Mouse (Mus musculus) MEL (cell line): Measurements from ENCODE around the gene Tlr6.

Experiments
- BHLHE40 ChIP-seq: IDR thresholded peaks from 2 replicates; pipeline ENCODE4 v1.6.1; 2012; ENCODE audit warnings: low read depth, mild to moderate bottlenecking, inconsistent platforms, low read length, improper control_type of control experiment, borderline replicate concordance
- CTCF ChIP-seq, 3 experiments: IDR thresholded peaks in 2 of 3; conservative IDR thresholded peaks in 1 of 3; 2 replicates each; pipeline ENCODE4 v1.5.1; 2011 to 2012; ENCODE audit warnings: low read length in 3 of 3, low read depth in 2 of 3, mild to moderate bottlenecking in 2 of 3, improper control_type of control experiment in 1 of 3, inconsistent platforms in 1 of 3, mixed read lengths in 1 of 3, moderate library complexity in 1 of 3; ENCODE audit not compliant: control insufficient read depth in 1 of 3, insufficient read depth in 1 of 3, poor library complexity in 1 of 3, severe bottlenecking in 1 of 3
- ELF1 ChIP-seq: IDR thresholded peaks from 2 replicates; pipeline ENCODE4 v1.6.1; 2014; ENCODE audit warnings: low read depth, mild to moderate bottlenecking, inconsistent platforms, low read length, improper control_type of control experiment, moderate library complexity
- HCFC1 ChIP-seq: IDR thresholded peaks from 2 replicates; pipeline ENCODE4 v1.6.1; 2012; ENCODE audit warnings: low read depth, mild to moderate bottlenecking, inconsistent platforms, low read length, improper control_type of control experiment, moderate library complexity
- MAFK ChIP-seq: IDR thresholded peaks from 2 replicates; pipeline ENCODE4 v1.6.1; 2011; ENCODE audit warnings: low read depth, mild to moderate bottlenecking, low read length, improper control_type of control experiment, borderline replicate concordance
- MAX ChIP-seq: IDR thresholded peaks from 2 replicates; pipeline ENCODE4 v1.6.1; 2011; ENCODE audit warnings: low read length, improper control_type of control experiment
- NELFE ChIP-seq: IDR thresholded peaks from 2 replicates; pipeline ENCODE4 v1.6.1; 2011; ENCODE audit warnings: low read depth, low read length, improper control_type of control experiment
- POLR2A ChIP-seq, 2 experiments: IDR thresholded peaks; 2 replicates each; pipeline ENCODE4 v1.6.1; 2011 to 2012; ENCODE audit warnings: low read length in 2 of 2, mild to moderate bottlenecking in 2 of 2, control low read depth in 1 of 2, improper control_type of control experiment in 1 of 2, low read depth in 1 of 2, moderate library complexity in 1 of 2; ENCODE audit not compliant: control insufficient read depth in 1 of 2, insufficient read depth in 1 of 2, poor library complexity in 1 of 2
- POLR2AphosphoS2 ChIP-seq: IDR thresholded peaks from 2 replicates; pipeline ENCODE4 v1.6.1; 2011; ENCODE audit warnings: low read length, improper control_type of control experiment
- RAD21 ChIP-seq: IDR thresholded peaks from 2 replicates; pipeline ENCODE4 v1.6.1; 2011; ENCODE audit warnings: mild to moderate bottlenecking, low read depth, low read length, improper control_type of control experiment
- RCOR1 ChIP-seq: IDR thresholded peaks from 2 replicates; pipeline ENCODE4 v1.6.1; 2012; ENCODE audit warnings: low read depth, mild to moderate bottlenecking, inconsistent platforms, low read length, improper control_type of control experiment
- SMC3 ChIP-seq: IDR thresholded peaks from 2 replicates; pipeline ENCODE4 v1.6.1; 2011; ENCODE audit warnings: low read depth, low read length, improper control_type of control experiment
- TCF12 ChIP-seq: IDR thresholded peaks from 2 replicates; pipeline ENCODE4 v1.6.1; 2014; ENCODE audit warnings: low read depth, mild to moderate bottlenecking, inconsistent platforms, low read length, improper control_type of control experiment, moderate library complexity
- USF1 ChIP-seq: IDR thresholded peaks from 2 replicates; pipeline ENCODE4 v1.6.1; 2014; ENCODE audit warnings: low read depth, mild to moderate bottlenecking, inconsistent platforms, low read length, improper control_type of control experiment, moderate library complexity

DNA sequence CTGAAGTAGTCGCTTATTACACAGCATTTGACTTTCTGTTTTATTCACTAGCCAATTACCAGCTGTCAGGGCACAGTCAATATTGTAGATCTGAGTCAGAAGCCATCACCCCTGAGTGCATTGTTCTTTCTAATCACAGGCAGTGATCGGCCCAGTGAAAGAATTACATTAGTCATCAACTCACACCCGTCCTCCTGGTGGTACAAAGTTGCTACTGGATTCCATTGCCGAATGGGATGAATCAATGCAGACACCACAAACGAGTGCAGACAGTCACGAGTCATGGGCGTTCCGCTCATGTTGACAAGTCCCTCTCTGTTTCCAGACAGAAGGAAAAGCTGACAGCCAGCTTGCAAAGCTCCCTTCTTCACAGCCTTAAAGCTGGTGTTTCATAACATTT lies 32.6 kb upstream of the Tlr6 start:
- no peak for TF ChIP-seq RAD21
- TF ChIP-seq SMC3, result no peak
- no peak for TF ChIP-seq CTCF (IDR thresholded peaks at IDR 0.05 in 2 of 3, conservative IDR thresholded peaks at IDR 0.05 in 1 of 3; ENCODE audit: control insufficient read depth in 1 of 3, insufficient read depth in 1 of 3, low read depth in 2 of 3, low read length in 3 of 3, poor library complexity in 1 of 3, severe bottlenecking in 1 of 3)
- no peak for TF ChIP-seq POLR2A (IDR thresholded peaks at IDR 0.05; ENCODE audit: control insufficient read depth in 1 of 2, insufficient read depth in 1 of 2, low read depth in 1 of 2, low read length in 2 of 2, poor library complexity in 1 of 2)
- TF ChIP-seq USF1, result no peak
- TF ChIP-seq MAX, result no peak
- TF ChIP-seq NELFE, result no peak
- TF ChIP-seq RCOR1, result no peak
- TF ChIP-seq MAFK, result no peak
- no peak for TF ChIP-seq BHLHE40
- TF ChIP-seq ELF1, result no peak
- no peak for TF ChIP-seq HCFC1
- TF ChIP-seq POLR2AphosphoS2, result no peak
- no peak for TF ChIP-seq TCF12
